Mouse (Mus musculus): ENCODE measurements around the gene Tmem97.
A peak's percentile ranks its signal among the peaks of the same experiment; 100 is the strongest.

The Tmem97 gene

DNA sequence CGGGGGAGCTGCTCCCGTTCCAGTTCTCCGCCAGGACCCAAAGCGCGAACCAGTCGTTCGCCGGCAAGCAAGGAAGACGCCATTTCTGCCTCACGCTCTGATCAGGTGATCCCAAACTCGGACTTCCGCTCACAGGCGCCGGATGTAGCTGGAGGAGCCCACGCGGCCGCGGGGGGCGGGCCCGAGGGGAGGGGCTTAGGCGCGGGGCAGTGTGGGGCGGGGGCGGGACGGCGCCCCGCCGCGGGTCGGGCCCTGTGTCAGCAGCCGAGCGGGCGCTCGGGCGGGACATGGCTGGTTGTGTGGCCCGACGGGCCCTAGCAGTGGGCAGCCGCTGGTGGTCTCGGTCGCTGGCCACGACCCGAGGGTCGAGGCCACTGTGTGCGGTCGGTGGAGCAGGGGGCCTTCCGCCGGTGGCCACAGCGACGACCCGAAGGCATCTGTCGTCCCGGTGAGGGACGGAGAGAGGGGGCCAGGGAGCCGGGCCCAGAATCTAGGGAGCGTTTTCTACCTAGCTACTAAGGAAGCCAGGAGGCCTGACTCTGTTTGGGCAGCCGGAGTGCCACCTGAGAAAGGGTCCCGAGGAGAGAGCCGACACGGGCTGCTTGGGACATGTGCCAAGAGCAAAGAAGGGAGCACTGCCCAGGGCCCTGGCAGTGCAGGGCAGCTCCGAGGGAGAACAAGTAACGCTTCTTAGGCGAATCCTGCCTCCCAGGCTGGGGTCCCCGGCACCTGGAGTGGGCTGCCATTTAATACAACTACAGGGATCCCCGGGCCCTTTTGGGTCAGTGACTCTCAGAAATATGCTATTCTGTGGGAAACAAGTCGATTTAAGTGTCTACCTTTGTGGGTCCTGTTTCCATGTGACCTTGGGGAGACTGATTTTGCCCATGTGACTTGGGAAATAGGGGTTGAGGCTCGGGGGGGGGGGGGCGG lies 38.3 kb downstream of the Tmem97 start, which contains the start of the genes Tmem199 and Poldip2:
Gene Tmem199 (minus strand): TSS at position 148 of the 933 bp plus-strand sequence.
Gene Poldip2 (plus strand): TSS at position 169 of the 933 bp plus-strand sequence.
- DNase-seq (ENCODE audit: low spot score in 2 of 2): peak; percentile 72 to 82

DNA sequence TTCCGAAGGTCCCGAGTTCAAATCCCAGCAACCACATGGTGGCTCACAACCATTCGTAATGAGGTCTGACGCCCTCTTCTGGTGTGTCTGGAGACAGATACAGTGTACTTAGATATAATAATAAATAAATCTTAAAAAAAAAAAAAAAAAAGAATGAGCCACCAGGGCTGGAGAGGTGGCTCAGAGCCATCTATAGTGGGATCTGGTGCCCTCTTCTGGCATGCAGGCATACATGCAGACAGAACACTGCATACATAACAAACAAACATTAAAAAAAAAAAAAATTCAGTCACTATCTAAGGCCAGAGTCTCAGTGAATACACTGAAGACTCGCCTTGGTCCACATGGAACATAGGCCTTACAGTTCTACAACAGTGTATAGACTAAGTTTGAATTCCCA lies 41.4 kb downstream of the Tmem97 start:
- DNase-seq (ENCODE audit: low spot score in 2 of 2): no peak

DNA sequence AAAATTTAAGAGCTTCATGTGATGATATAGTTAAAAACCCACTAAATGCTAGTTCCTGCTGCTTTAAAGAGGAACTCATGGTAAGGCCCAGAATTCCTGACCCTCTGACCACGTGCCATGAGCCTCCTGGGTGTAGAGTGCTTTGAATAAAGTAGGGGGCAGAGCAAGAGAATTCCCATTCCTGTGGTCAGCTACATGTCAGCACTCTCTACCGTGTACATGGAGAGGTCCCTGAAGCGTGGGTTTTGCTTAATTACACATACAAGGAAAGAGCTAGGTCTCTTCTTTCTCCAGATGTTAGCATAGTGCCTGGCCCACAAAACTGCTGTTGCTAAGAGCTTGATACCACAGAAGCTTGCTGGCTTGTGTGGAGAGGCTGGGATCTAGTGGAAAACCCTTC lies 45.1 kb downstream of the Tmem97 start:
- no peak for DNase-seq (ENCODE audit: low spot score in 2 of 2)

DNA sequence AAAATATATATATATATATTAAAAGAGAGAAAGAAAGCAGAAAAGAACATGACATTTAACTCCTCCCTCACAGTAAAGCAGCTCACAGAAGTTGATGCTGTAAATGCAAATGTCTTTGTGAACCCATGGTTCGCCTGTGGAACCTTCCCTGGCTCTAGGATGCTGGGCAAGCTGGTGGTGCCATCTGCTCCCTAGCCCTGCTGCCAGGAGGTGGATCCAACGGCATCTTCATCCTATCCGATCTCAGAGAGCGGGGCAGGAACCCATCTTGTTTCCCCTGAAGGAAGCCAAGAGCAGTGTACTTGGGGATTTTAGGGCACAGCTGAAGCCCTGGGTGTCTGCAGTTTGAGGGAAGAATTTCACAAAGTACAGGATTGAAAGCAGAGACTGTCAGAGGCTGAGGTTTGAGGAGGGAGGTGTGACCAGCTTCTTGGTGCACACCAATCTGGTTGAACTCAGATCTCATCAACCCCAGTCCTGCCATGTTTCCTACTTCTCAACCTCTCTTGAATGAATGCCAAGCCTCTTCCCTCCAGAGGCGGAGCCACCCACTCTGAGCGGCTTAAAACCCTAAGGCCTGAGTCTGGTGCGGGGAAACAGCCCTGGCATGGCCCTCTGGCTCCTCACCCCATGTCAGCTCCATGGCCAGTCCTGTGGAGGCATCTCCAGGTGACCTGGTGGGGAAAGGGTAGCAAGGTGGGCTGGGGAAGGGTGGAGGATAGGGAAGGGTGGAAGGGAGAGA lies 47.5 kb downstream of the Tmem97 start, which contains the start of gene Sebox:
Gene Sebox (plus strand): TSS at position 539 of the 742 bp plus-strand sequence.
- no peak for DNase-seq (ENCODE audit: low spot score in 2 of 2)

DNA sequence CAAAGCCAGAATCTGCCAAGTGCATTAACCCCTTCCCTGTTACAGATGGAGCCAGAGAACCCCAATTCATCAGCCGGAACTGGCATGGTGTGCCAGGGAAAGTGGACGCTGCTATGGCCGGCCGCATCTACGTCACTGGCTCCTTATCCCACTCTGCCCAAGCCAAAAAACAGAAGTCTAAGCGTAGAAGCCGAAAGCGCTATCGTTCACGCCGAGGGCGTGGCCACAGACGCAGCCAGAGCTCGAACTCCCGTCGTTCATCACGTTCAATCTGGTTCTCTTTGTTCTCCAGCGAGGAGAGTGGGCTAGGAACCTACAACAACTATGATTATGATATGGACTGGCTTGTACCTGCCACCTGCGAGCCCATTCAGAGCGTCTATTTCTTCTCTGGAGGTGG lies 49.0 kb downstream of the Tmem97 start:
- DNase-seq (ENCODE audit: low spot score in 2 of 2): no peak

DNA sequence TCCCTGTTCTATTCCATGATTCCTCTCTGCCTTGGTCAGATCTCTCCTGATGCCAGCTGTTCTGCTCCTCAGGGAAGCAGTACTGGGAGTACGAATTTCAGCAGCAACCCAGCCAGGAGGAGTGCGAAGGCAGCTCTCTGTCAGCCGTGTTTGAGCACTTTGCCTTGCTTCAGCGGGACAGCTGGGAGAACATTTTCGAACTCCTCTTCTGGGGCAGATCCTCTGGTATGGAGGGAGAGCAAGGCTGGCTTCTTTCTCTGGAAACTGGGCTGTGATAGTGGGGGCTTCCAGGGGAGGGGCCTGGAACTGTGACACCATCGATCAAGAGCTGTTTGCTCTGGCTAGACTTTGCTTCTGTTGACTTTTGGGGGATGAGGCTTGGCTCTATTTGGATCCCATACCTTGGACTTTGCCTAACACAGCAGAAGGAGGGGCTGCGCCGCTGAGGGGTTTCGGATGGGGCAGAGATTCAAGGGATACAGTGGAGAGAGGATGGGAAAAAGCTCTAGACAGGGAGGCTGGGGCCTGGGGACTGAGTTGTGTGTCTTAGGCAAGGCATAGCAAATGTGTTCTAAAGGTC lies 49.9 kb downstream of the Tmem97 start:
- no peak for DNase-seq (ENCODE audit: low spot score in 2 of 2)

DNA sequence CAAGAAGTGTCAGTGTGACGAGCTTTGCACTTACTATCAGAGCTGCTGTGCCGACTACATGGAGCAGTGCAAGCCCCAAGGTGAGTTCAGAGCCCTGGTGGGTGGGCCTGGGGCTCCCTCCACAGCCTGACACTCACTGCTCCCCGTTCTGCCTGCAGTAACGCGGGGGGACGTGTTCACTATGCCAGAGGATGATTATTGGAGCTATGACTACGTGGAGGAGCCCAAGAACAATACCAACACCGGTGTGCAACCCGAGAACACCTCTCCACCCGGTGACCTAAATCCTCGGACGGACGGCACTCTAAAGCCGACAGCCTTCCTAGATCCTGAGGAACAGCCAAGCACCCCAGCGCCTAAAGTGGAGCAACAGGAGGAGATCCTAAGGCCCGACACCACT lies 51.0 kb downstream of the Tmem97 start:
- DNase-seq (ENCODE audit: low spot score in 2 of 2): no peak

DNA sequence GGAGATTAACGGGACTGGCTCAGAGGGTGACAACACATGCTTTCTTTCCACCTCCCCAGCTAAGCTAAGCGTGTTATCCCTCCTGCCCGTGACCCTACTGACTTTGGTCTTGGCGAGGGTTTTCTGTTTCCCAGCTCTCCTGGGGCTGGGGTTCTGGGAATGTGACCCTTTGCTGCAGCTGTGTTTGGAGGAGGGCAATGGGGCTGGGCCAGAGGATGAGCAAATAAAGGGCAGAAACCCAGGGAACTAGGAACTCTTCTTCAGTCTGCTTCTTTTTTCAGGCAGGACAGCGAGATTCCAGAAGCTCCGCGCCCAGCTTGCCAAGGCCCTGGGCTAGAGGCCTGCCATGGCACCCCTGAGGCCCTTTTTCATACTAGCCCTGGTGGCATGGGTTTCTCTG lies 51.6 kb downstream of the Tmem97 start, which contains the start of gene Vtn:
Gene Vtn (plus strand): TSS at position 88 of the 400 bp plus-strand sequence.
- no peak for DNase-seq (ENCODE audit: low spot score in 2 of 2)

DNA sequence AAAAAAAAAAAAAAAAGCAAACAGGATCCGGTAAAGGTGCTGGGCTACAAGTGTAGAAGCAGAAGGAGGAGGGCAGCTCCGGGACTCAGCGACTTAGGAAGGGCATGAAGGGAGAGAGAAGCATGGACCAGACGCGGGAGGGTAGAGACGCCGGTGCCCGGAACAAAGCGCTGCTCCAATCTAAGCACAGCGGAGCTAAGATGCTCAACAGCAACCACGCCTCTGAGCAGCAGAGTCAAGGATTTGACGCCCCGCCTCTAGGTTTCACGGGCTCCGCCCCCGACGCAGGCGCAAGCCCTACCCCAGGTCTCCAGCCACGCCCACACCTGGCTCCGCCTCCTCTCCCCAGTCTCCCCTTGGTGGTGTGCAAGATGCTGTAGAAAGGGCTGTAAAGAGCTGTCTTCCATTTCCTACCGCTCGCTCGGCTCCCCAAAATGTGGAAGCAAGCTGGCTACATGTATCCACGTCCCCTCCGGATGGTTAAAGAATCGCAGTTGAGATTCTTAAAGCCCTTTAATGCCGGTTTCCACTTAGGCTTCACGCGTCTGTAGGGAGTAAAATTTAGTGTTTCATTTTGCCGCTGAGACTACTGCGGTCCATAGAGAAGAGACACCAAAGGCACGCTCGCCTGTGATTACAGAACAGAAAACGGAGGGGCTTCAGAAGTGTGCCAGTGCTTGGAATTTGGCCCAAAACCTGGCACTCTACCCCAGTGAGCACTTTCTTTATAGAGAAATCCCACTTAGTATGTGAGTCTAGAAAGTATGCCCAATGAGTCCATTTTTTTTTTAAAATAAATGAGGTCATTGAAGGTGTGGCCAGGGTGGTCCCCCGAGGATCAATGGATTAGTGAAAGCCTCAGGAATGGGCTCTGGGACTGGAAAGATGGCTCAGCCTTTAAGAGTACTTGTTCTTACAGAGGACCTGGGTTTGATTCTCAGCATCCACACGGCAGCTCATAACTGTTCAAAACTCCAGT lies 52.7 kb downstream of the Tmem97 start, which contains the start of gene Sarm1:
Gene Sarm1 (minus strand): TSS at position 211 of the 979 bp plus-strand sequence.
- DNase-seq (ENCODE audit: low spot score in 2 of 2): peak; percentile 84 to 86

DNA sequence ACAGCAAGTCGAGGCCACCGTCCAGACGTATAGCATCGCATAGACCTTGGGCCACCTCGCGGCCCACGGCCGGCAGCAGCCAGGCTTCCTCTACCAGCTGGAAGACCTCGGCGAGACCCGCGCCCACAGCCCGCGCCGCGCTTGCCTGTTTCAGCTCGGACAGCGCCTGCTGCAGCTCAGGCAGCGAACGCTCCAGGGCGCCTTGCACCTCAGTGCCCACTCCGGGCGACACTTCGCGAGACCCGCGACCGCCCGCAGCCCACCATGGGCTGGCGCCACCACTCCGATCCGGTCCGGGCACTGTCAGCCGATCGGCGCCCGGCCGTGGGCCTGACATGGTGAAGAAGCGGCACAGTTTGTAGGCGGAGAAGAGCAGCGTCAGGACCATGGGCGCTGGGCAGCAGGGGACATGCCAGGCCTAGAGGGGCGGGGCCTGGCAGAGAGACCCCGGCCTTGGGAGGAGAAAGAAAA lies 53.5 kb downstream of the Tmem97 start:
- peak in 1 of 2 experiments; percentile 28 for DNase-seq (ENCODE audit: low spot score in 2 of 2)

DNA sequence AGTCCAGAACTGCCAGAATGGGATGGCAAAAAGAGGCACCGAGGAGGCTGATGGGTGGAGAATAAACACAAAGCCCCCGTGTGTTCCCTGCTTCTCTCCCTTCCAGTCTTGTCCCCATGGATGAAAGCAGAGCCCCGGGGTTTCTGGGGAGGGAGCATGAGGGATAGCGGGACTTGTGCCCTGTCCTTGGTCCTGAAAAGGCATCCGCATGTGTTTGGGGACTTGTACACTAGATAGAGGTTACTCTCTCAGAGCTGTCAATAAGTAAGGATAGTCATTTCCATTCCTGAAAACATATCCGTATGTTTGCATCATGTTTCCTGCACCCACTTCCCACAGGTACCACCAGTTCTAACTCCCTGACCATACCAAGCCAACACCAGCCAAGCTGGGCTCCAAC lies 54.7 kb downstream of the Tmem97 start:
- no peak for DNase-seq (ENCODE audit: low spot score in 2 of 2)
